Mouse (Mus musculus) heart, postnatal 0 days (tissue): Measurements from ENCODE around the gene Olfr1168.

Experiments
- CTCF ChIP-seq: IDR thresholded peaks from 2 replicates; pipeline ENCODE4 v1.5.1; 2016; ENCODE audit warnings: antibody characterized with exemption, control low read depth, low read depth
- EP300 ChIP-seq: IDR thresholded peaks from 2 replicates; pipeline ENCODE4 v1.6.1; 2016; ENCODE audit warnings: antibody characterized with exemption, low read depth

DNA sequence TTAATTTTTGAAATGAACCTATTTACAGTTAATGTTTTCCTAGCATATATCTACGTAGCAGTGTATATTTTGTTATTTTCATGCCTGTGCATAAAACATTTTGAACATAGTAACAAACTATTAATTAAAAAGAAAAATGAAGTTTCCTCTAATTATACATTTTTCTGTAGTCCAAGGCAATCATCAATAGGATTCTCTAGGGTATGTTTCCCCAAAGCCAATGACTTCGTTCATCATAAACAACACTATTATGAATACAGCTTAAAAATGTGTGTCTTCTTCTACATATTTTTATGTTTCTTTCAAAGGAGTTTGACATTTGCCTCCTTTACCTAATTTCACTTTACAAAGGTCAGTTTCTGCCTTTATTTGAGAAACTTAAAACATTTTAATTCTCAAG lies at the start of gene Olfr1168:
- TF ChIP-seq CTCF (no peak), EP300 (no peak)
